Mouse (Mus musculus) testis, adult 2 months (tissue): ENCODE data around the gene Arhgap15.

ENCODE experiments used
- CTCF ChIP-seq: fragments of 200-500 bp; IDR thresholded peaks from 2 replicates; pipeline ENCODE4 v1.5.1; 2012; ENCODE audit warnings: low read depth, mild to moderate bottlenecking, inconsistent platforms, low read length, moderate library complexity; ENCODE audit not compliant: control insufficient read depth, insufficient read depth, insufficient replicate concordance
- POLR2A ChIP-seq: fragments of 200-500 bp; IDR thresholded peaks from 2 replicates; pipeline ENCODE4 v1.6.1; 2012; ENCODE audit warnings: low read depth, mild to moderate bottlenecking, inconsistent platforms, low read length, moderate library complexity; ENCODE audit not compliant: control insufficient read depth

DNA sequence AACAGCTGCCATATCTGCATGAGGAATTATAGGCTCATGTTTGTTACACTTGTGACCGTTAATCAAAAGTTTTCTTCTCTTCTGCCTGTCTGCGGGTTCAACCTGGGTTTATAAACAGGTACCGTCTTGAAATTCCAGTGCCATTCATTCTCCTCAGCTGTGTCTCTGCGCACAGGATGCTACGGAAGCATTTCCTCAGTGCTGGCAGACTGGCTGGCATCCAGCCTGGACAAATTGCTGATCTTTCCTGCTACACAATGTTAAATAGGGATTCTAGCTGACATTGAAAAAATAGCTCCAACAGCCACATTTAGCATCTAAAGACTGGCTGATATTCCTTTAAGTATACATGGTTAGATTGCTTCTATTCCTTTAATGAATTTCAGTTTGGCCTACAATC lies 93.0 kb downstream of the Arhgap15 start:
- TF ChIP-seq POLR2A (no peak), CTCF (no peak)
